Mouse (Mus musculus) myocyte (in vitro differentiated cells): Measurements from ENCODE around the gene Ddx25.

Experiments
- MAX ChIP-seq: IDR thresholded peaks from one replicate; pipeline ENCODE4 v1.6.1; 2011; ENCODE audit warnings: low read depth, mild to moderate bottlenecking, control low read depth
- MYOD1 ChIP-seq, 3 experiments: IDR thresholded peaks; one replicate each; pipeline ENCODE4 v1.6.1; 2011; ENCODE audit warnings: control low read depth in 2 of 3, low read depth in 2 of 3, mild to moderate bottlenecking in 2 of 3, moderate library complexity in 1 of 3; ENCODE audit not compliant: insufficient read length in 2 of 3, control insufficient read depth in 1 of 3
- MYOG ChIP-seq, 3 experiments: IDR thresholded peaks; one replicate each; pipeline ENCODE4 v1.6.1; 2011; ENCODE audit warnings: control low read depth in 2 of 3, low read depth in 2 of 3, mild to moderate bottlenecking in 2 of 3; ENCODE audit not compliant: insufficient read length in 2 of 3, control insufficient read depth in 1 of 3, insufficient read depth in 1 of 3
- POLR2A ChIP-seq: IDR thresholded peaks from one replicate; pipeline ENCODE4 v1.6.1; 2011; ENCODE audit warnings: low read depth, mild to moderate bottlenecking, control low read depth, moderate library complexity; ENCODE audit not compliant: insufficient read length
- POLR2AphosphoS2 ChIP-seq: IDR thresholded peaks from one replicate; pipeline ENCODE4 v1.6.1; 2011; ENCODE audit warnings: low read depth, control low read depth; ENCODE audit not compliant: insufficient read length
- SRF ChIP-seq: IDR thresholded peaks from one replicate; pipeline ENCODE4 v1.6.1; 2011; ENCODE audit warnings: low read depth; ENCODE audit not compliant: control insufficient read depth, insufficient read length
- TCF12 ChIP-seq: IDR thresholded peaks from one replicate; pipeline ENCODE4 v1.6.1; 2011; ENCODE audit warnings: mild to moderate bottlenecking, control low read depth; ENCODE audit not compliant: poor library complexity, insufficient read depth, severe bottlenecking
- USF1 ChIP-seq: IDR thresholded peaks from one replicate; pipeline ENCODE4 v1.6.1; 2011; ENCODE audit warnings: low read depth, mild to moderate bottlenecking, control low read depth, moderate library complexity

- TF ChIP-seq POLR2A (no peak), USF1 (no peak), SRF (no peak), POLR2AphosphoS2 (no peak), TCF12 (no peak), MAX (no peak), MYOD1 (IDR thresholded peaks at IDR 0.05; ENCODE audit: control insufficient read depth in 1 of 3, insufficient read length in 2 of 3, low read depth in 2 of 3) (no peak), MYOG (IDR thresholded peaks at IDR 0.05; ENCODE audit: control insufficient read depth in 1 of 3, insufficient read depth in 1 of 3, insufficient read length in 2 of 3, low read depth in 2 of 3) (no peak)
Observed at GRCm38 (mm10) chr9:35523541-35523940, 34.8 kb downstream of the Ddx25 start.
